Mouse (Mus musculus) heart, postnatal 4 days (tissue): ENCODE measurements around the gene Stk24. TPM values are rescaled to one million over a fixed set of nuclear protein-coding genes. Genes with fewer than 3 reads are reported as not detected.

Experiments
- DNase-seq: peaks from one replicate; pipeline ENCODE4 v3.0.0; 2021
- total RNA-seq, 2 experiments: library from RNA; stranded (reverse); gene quantifications; 2 replicates each; pipeline ENCODE4 v1.2.3; 2021

Gene Stk24
- total RNA-seq, 2 experiments from 2014 or later: 84.8 to 93.5 TPM

DNA sequence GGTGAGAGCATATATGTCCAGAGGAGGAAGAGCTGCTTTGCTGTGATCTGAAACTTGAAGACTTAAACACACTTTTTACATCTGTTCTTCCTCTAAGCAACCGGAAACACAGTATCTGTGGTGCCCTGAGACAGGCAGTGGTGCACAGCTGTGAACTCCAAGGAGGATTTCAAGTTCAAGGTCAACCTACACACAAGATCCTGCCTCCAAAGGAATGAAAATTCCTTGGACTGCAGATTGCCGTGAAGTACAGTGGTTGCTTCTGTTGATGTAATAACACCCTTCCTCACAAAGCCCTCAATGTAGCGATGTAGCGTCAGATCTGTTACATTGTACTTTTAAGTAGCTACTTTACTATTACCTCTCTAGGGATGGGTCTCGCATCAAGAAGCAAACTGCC lies 30.5 kb downstream of the Stk24 start:
- DNase-seq: no peak

GRCm38 (mm10) chr14:121348256-121348655 lies 31.6 kb downstream of the Stk24 start:
- peak; percentile 78 for DNase-seq

DNA sequence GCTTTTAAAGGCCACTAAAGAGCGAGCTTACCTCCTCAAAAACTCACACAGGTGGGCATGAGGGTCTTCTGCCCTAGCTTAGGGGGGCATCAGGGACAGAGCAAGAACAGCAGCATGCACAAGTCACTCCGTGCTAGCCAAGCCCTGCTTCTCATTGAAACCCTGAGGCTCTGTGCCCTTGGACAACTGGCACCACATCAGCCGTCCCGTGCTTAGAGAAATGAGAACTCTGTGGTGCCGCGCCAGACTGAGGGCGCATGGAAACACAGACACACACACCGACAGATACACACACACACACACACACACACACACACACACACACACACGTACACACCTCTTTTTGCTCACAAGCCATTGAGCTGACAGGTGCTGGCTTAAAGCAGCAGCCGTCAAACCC lies 32.7 kb downstream of the Stk24 start:
- peak; percentile 50 for DNase-seq

- no peak for DNase-seq
Observed at GRCm38 (mm10) chr14:121346654-121347053, 33.2 kb downstream of the Stk24 start.

DNA sequence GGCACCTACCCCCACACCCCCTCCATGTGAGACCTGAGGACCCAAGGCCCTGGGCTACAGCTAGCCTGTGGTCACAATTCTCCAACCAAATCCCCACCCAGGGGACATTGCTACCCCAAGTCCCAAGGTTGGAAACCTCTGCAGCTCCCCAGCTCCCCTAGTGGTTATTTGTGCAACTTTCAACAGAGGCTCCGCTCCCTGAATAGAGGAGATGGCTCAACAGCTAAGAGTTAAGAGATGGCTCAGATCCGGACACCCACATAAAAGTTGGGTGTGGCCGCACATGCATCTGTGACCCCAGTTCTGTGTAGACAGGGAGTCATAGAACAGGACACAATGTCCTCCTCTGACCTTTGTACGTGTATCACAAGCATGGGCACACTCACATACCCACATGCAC lies 33.8 kb downstream of the Stk24 start:
- no peak for DNase-seq

DNA sequence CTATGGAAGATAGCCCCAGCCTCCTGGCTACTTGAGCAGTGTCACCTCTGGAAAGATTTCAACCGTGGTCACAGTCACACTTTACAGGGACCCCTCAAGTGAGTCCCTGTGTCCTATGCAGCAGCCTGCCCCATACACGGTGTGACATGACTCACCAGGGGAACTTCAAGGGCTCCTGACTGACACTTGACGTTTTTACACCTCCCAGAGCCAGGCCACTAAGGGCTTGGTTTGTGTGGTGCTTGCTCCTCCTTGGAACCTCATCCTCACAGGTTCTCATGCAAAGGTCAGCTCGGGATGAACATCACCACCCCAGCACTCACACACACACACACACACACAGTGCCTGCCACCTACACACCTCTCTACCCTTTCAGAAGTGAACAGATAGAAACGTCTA lies 34.9 kb downstream of the Stk24 start:
- no peak for DNase-seq

GRCm38 (mm10) chr14:121342885-121343284 lies 36.9 kb downstream of the Stk24 start:
- no peak for DNase-seq

- peak; percentile 65 for DNase-seq
Observed at GRCm38 (mm10) chr14:121339951-121340401, 39.8 kb downstream of the Stk24 start.

DNA sequence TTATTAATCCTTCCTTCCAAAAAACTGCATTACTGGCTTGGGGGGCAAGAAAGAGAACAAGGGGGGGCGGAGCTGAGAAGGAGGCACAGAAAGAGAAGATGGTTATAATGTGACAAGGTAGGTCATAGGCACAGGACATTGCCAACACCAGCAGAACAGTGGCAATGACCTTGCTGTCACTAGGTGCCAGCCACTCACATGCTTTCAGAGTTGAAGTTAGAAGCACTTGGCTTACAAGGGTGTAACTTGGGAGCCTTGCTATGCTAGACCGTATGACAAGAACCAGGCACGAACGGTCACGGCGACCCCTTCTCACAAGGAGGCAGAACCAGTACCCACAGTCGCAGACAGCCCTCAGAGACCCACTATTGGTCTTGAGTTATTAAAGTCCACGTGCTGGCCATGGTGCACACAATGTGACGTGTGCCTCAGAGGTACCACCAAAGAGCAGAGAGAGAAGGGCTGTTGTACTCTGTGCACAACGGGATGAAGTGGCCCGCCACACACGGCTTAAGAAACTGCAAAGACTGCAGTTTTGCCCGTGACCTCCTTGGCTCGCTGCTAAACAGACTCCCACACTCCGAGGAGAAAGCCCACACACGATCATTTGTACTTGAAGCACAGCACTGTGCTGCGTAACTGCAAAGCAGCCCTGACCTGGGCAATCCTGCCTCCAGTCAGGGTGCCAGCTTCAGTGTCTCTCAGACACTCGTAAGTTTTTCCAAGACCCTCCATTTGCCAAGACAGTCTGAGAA lies 40.8 kb downstream of the Stk24 start:
- no peak for DNase-seq

- DNase-seq: no peak
Observed at GRCm38 (mm10) chr14:121330090-121330408, 49.8 kb downstream of the Stk24 start.

DNA sequence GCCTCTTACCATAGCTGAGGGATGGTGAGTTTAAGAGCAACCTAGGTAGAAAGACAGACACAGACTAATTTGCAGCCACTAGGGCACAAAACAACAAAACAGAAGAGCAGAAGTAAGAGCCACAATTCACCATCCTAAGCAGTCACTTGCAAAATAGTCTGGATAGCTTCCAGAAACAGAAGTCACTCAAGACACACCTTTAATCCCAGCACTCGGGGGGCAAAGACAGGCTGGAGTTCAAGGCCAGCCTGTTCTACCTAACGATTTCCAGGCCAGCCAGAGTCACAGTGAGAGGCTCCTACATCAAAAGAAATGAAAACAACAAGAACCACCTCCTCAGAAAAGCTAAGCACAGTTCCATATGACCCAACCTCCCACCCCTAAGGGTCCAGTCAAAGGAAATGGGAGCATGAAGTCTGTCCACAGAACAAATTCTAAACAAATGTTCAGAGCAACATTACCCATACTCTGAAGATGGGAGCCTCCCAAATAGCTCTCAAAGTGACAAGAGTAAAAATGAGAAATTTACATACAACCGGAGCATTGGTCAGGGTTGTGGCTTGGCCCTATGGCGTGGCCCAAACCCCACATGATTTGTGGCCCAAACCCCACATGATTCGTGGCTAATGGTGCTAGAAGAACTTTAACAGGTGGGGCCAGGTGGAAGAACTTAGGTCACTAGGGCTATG lies 50.3 kb downstream of the Stk24 start:
- no peak for DNase-seq

DNA sequence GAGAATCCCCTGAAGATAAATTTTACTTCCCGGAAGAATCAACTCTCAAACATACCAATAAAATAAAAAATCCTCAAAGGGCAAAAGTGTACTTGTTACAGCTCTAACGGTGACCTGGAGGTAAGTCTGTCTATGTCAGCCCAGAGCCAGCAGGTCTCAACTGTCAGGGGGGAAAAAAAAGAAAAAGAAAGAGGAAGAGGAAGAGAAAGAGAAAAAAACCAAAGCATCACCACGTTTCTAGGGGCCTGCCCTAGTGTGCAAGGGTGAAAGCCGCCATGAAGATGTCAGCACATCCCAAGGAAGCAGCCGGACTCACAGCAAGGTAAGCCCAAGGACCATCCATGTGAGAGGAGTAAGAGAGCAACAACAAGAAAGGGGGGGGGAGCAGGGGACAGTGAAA lies 50.9 kb downstream of the Stk24 start:
- no peak for DNase-seq

- DNase-seq: no peak
Observed at GRCm38 (mm10) chr14:121326432-121326831, 53.4 kb downstream of the Stk24 start.

DNA sequence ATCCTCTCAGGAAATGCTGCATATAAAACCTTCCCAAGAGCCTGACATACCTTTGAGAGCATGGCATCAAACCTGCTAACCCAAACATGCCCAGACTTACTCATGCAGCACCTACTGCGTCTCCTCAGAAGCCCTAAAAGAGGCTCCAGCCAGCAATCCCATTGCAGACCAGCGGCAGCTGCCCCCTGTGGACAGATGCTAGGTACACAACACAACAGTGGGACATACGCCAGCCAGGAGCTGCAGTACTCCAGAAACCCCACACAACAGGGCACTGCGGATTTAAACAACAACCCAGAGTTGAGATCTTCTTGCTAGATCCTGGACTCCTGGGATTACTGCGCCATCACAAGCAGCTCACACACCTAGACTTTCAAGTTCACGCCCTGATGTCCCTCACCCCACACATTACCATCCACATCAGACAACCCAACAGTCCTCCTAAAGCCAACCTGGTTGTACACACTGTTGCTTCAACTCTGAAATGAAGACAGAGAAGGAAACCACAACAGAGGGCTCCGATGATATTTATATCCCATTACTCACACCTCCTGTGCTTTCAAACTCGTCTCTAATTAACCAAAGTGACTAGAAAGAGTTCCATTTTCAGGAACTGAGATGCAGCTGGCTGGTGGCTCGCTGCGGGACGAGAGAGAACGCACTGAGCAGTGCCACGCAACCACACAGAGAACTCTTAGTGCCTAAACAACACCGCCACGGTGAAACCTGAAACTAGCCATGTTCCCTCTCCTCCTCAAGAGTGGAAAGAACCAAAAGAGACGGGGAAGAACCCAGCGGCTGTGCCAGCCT lies 55.1 kb downstream of the Stk24 start:
- DNase-seq: no peak

DNA sequence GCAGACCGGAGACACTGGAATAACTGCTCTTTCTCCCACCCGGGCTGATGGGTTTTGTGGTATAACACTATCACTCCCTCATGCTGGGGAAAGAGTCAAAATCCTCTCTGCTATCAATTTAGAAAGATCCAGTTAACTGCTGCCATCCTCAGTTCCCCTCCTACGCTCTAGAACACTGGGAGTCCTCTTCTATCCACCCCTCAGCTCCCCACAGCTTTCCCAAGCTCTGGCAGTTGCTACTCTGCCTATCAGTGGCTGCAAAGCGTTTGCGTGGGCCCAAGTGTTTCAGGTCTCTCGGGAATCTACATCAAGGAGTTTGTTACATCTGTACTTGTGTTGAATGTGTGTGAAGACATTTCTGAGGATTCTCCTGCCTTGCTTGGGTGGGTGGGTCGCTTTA lies 57.2 kb downstream of the Stk24 start:
- DNase-seq: no peak

- DNase-seq: no peak
Observed at GRCm38 (mm10) chr14:121322150-121322549, 57.7 kb downstream of the Stk24 start.

DNA sequence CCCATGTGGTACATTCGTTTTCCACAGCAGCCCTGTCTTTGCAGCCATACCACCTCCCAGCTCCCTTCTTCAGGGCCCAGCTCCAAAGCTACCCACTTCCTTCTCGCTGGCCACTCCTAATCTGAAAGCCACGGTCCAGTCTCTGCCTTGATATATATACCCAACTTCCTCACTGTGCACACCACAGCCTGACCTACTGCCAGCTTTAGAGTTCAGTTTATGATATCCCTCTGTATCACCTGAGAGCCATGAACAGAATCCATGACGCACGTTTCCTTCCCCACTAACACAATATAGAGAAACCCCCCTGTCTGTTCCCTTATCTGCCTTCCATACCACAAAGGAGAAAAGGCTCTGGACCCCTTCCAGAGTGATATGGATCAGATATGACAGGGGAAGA lies 61.4 kb downstream of the Stk24 start:
- no peak for DNase-seq

- DNase-seq: no peak
Observed at GRCm38 (mm10) chr14:121317312-121317671, 62.5 kb downstream of the Stk24 start.

- no peak for DNase-seq
Observed at GRCm38 (mm10) chr14:121316631-121317311, 63.0 kb downstream of the Stk24 start.

DNA sequence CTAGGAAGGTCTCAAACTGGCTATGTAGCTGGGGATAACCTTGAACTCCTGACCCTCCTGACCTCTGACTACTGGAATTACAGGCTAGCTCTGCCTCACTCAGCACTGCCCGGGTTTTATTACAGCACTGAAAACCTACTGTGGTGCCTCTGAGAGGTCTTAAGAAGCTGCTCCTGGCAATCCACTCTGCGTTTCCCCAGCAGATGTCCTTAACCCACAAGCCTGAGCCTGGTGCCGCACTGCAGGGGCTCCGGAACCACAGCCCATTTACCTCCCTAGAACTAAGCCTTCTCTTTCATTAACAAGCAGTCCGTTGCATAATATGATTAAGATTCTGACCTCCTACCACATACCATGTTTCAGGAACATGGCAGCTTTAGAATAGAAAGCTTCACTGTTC lies 63.7 kb downstream of the Stk24 start:
- DNase-seq: no peak

GRCm38 (mm10) chr14:121314934-121315333 lies 64.9 kb downstream of the Stk24 start:
- DNase-seq: peak; percentile 66

DNA sequence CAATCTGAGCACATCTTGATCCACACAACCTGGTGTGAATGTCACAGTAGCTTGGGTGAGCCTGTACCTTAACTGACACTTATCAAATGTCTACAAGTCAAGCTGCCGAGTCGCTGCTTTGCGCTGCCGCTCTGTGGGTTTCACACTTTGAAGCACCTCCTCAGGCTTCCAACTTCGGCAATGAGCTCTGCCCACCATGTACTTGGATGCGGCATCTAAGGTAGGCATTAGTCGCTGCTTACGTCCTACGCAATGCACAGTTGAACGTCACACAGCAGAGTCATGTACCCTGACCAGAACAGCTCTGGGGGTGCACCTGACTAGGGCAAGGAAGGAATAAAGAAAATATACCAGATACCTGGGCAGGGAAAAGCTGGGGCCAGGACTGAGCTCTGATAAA lies 66.5 kb downstream of the Stk24 start:
- DNase-seq: no peak

- DNase-seq: no peak
Observed at GRCm38 (mm10) chr14:121311083-121311482, 68.7 kb downstream of the Stk24 start.
